Mouse (Mus musculus) lung, postnatal 0 days (tissue): ENCODE data around the gene Vmn1r223. TPM values are rescaled to one million over a fixed set of nuclear protein-coding genes. Genes with fewer than 3 reads are reported as not detected.
A peak's percentile ranks its signal among the peaks of the same experiment; 100 is the strongest.

Experiments used
- ATAC-seq: fragments of 200-750 bp; cut with Nextera tagmentation; 2 replicates; pipeline ENCODE4 v1.8.0; 2017; ENCODE audit warnings: moderate library complexity
- DNase-seq: peaks from one replicate; pipeline ENCODE4 v3.0.0-alpha.2; 2016; ENCODE audit warnings: low spot score
- H3K27ac ChIP-seq: fragments of 300-500 bp; sonication (generic); 2 replicates; pipeline ENCODE4 v1.5.1; 2014; ENCODE audit warnings: antibody characterized with exemption, mild to moderate bottlenecking, low read length, mixed read lengths
- H3K27me3 ChIP-seq: fragments of 300-500 bp; sonication (generic); replicated peaks from 2 replicates; pipeline ENCODE4 v1.6.1; 2014; ENCODE audit warnings: low read length, mixed read lengths; ENCODE audit not compliant: insufficient read depth
- H3K36me3 ChIP-seq: fragments of 300-500 bp; sonication (generic); 2 replicates; pipeline ENCODE4 v1.6.1; 2014; ENCODE audit warnings: low read length, mixed read lengths; ENCODE audit not compliant: insufficient read depth
- H3K4me1 ChIP-seq: fragments of 300-500 bp; sonication (generic); 2 replicates; pipeline ENCODE4 v1.6.1; 2014; ENCODE audit warnings: antibody characterized with exemption, low read depth, low read length, mixed read lengths; ENCODE audit not compliant: insufficient read depth
- H3K4me2 ChIP-seq: fragments of 300-500 bp; sonication (generic); replicated peaks from 2 replicates; pipeline ENCODE4 v1.6.1; 2014; ENCODE audit warnings: low read depth, mild to moderate bottlenecking, low read length, moderate library complexity, mixed read lengths
- H3K4me3 ChIP-seq: fragments of 300-500 bp; sonication (generic); 2 replicates; pipeline ENCODE4 v1.5.1; 2014; ENCODE audit warnings: low read depth, low read length
- H3K9ac ChIP-seq: fragments of 300-500 bp; sonication (generic); replicated peaks from 2 replicates; pipeline ENCODE4 v1.6.1; 2014; ENCODE audit warnings: low read depth, mild to moderate bottlenecking
- H3K9me3 ChIP-seq: fragments of 300-500 bp; sonication (generic); 2 replicates; pipeline ENCODE4 v1.6.1; 2016; ENCODE audit warnings: low read length, mixed read lengths
- CTCF ChIP-seq: IDR thresholded peaks from 2 replicates; pipeline ENCODE4 v1.5.1; 2016; ENCODE audit warnings: antibody characterized with exemption, mild to moderate bottlenecking
- EP300 ChIP-seq: IDR thresholded peaks from 2 replicates; pipeline ENCODE4 v1.6.1; 2016; ENCODE audit warnings: antibody characterized with exemption, mild to moderate bottlenecking, control low read depth
- WGBS: fragments of 180-500 bp; shearing (Covaris S2); extraction: QIAGEN DNeasy Blood & Tissue Kit; methylation state at CpG from one replicate; pipeline ENCODE4 v1.1.7; 2014; 5-methylcytosine and 5-hydroxymethylcytosine counted together
- polyA plus RNA-seq: library from polyadenylated mRNA; unstranded; fragments of >200 nt; fragmentation: Nextera tagmentation; extraction: Ambion mirVana; gene quantifications from 2 replicates; pipeline ENCODE4 v1.2.1, GENCODE M21; 2015

Gene Vmn1r223
- polyA plus RNA-seq, 1 experiment from 2014 or later: not detected

DNA sequence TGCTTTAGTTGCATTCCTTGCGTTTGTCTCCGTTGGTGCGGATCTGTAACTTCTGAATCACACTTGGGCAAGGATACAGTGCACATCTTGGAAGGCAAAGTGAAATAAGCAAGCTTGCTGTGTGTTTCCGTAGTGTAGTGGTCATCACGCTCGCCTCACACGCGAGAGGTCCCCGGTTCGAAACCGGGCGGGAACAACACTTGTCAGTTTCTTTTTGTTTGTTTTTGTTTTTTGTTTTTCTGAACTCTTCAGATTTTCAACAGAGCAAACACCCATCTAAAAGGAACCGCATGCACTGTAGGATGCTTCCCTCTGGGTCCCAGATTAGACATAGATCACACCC is 53.0 kb downstream of the Vmn1r223 start:
- TF ChIP-seq CTCF (no peak), EP300 (no peak)
- no peaks in the 10 kb centered on the region for H3K27me3 ChIP-seq
- H3K36me3 ChIP-seq: no peaks in the 10 kb centered on the region
- no peak overlapping the region for H3K27ac ChIP-seq
- H3K4me1 ChIP-seq: no peaks in the 10 kb centered on the region
- ATAC-seq: no peak
- peak overlapping the region; percentile 39 for H3K4me2 ChIP-seq
- peak overlapping the region; percentile 19; the same call in 1 of the 2 replicates for H3K4me3 ChIP-seq
- 2% methylated on average over 13 of the region's 13 CpGs for WGBS
- peak; percentile 25 for DNase-seq
- H3K9me3 ChIP-seq: no peaks in the 10 kb centered on the region
- H3K9ac ChIP-seq: no peak overlapping the region

Other genes starting within 250 kb of the Vmn1r223 start
- gene Vmn1r213, start 239.5 kb upstream of the Vmn1r223 start, polyA plus RNA-seq: not detected in 2 replicates
- gene Vmn1r214, start 216.7 kb upstream of the Vmn1r223 start, polyA plus RNA-seq: not detected in 2 replicates
- not detected in 2 replicates for gene Vmn1r215, start 179.1 kb upstream of the Vmn1r223 start, polyA plus RNA-seq
- not detected in 2 replicates for gene Vmn1r217, start 128.9 kb upstream of the Vmn1r223 start, polyA plus RNA-seq
- gene Vmn1r218, start 114.0 kb upstream of the Vmn1r223 start, polyA plus RNA-seq: not detected in 2 replicates
- gene Vmn1r219, start 87.8 kb upstream of the Vmn1r223 start, polyA plus RNA-seq: not detected in 2 replicates
- not detected in 2 replicates for gene Vmn1r220, start 59.2 kb upstream of the Vmn1r223 start, polyA plus RNA-seq
- not detected in 2 replicates for gene Vmn1r221, start 33.0 kb upstream of the Vmn1r223 start, polyA plus RNA-seq
- gene Vmn1r222, start 11.2 kb upstream of the Vmn1r223 start, polyA plus RNA-seq: not detected in 2 replicates
- gene Zfp322a, start 122.1 kb downstream of the Vmn1r223 start, polyA plus RNA-seq: 27.1 and 30.9 TPM in 2 replicates
- gene Abt1, start 176.7 kb downstream of the Vmn1r223 start, polyA plus RNA-seq: 8.4 and 8.7 TPM in 2 replicates
- gene Btn1a1, start 218.8 kb downstream of the Vmn1r223 start, polyA plus RNA-seq: 0.14 and 0.21 TPM in 2 replicates
- gene Btn2a2, start 241.7 kb downstream of the Vmn1r223 start, polyA plus RNA-seq: 0.06 and 0.07 TPM in 2 replicates